Mouse (Mus musculus): Measurements from ENCODE around the gene Cep128.

Gene Cep128

DNA sequence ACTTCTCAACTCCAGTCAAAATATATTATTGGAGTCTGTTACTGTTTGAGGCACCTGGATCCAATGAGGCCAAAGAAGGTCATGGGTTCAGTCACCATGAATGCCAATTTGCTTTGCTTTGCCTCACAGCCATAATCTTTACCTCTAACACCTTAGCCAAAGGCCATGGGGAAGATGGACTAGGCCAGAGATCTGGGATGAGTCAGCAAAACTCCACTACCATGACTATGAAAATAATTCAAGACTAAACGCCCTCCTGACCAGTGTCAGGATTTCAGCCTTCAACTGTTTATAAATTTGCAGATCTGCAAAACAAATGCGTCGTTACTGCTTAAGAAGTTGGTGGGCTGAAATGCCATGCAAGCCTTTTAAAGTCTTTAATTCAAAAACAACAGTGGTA, 76.5 kb downstream of the Cep128 start:
- ATAC-seq (ENCODE audit: low TSS enrichment), result no peak

DNA sequence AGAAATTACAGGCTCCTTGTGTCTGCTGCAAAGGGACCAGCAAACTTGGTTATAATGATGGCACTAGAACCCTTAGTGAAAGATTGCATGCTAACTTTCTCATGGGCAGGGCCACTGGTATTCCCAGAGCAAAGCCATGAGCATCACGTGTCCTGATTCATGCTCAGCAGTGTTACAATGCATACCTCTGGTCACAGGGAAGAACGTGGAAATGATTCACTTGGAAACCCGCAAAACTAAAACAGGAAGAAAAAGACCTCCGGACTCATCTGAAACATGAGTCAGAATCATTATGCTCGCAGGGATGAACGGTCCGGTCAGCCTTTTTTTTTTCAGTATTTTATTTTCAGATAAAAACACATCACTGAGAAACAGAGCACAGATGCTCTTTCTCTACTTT, 78.4 kb downstream of the Cep128 start:
- ATAC-seq (ENCODE audit: low TSS enrichment), result no peak

- no peak for ATAC-seq (ENCODE audit: low TSS enrichment)
These were observed 79.2 kb downstream of the Cep128 start for GRCm38 (mm10) chr12:91305038-91305437.

DNA sequence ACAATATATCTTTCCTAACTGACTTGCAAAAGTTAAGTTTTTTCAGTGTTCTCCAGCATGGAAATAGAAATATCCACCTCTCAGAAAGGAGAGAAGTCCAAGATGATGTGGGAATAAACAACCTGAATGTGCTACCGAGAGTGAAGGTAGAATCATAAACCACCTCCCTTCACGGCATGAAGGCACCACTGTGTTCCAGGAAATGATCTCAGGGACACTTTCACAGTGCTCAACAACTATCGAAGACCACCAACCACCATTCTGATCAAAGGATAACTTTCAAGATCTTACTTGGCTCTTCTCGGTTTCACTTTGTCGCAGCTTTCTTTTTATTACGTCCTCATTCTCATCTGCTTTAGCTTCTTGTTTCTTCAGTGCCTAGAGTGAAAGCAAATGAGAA, 85.5 kb downstream of the Cep128 start:
- no peak for ATAC-seq (ENCODE audit: low TSS enrichment)

DNA sequence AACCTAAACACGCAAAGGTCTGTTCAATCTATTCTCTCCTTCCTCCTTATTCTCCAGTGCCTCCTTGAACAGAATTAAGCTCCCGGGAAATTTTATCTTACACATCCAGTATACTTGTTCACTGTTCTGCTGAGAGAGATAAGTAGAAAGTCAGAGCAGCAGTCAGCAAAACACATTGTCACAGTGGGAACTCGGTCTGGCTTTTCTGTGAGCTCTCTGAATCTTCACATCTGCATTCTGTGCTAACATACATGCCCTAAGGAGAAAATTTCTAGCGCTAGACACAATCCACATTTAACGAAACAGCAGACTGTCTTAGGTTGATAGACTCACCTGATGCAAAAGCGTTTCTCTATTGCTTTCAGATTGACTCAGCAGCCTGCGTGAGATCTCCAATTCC, 88.3 kb downstream of the Cep128 start:
- ATAC-seq (ENCODE audit: low TSS enrichment), result no peak

- ATAC-seq (ENCODE audit: low TSS enrichment), result no peak
These were observed 88.8 kb downstream of the Cep128 start for GRCm38 (mm10) chr12:91295436-91295835.

DNA sequence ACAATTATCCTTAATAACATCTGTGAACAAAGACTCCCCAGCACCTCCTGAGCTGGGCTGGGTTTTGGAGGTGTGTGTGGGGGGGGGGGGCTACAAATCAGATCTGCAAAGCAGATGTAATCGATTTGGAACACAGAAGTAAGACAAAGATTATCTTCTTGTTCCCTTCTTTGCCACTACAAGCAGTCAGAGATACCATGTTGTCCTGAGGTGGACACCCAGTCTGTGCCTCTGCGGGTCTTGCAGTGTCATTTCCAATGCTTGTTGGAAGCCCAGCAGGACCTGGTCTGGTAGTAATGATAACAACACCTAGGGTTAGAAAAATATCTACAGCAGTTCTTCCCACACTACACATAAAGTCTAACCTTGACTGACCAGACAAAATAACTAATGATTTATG, 110.3 kb downstream of the Cep128 start:
- ATAC-seq (ENCODE audit: low TSS enrichment), result no peak

GRCm38 (mm10) chr12:91269634-91270033, 114.6 kb downstream of the Cep128 start:
- ATAC-seq (ENCODE audit: low TSS enrichment), result no peak

DNA sequence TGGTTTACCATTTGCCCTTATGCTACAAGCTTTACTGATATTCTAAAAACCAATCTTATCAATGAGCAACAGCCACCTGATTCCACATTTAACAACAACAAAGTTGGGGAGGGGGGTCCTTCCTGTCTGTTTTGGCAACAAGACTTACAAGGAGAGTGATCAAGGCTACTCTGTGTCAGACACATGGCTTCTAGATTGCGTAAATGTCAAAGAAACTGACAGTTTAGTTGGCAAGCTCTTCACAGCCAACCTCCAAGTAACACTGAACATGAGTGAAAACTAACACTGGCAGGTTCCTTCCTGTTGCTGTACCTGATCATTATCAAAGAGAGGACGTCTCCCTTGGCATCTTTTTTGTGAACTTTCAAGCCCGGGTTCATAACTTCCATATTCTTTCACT, 115.2 kb downstream of the Cep128 start:
- ATAC-seq (ENCODE audit: low TSS enrichment), result no peak

- ATAC-seq (ENCODE audit: low TSS enrichment), result no peak
These were observed 118.2 kb downstream of the Cep128 start for GRCm38 (mm10) chr12:91266014-91266413.

- no peak for ATAC-seq (ENCODE audit: low TSS enrichment)
These were observed 118.7 kb downstream of the Cep128 start for GRCm38 (mm10) chr12:91265462-91265861.

DNA sequence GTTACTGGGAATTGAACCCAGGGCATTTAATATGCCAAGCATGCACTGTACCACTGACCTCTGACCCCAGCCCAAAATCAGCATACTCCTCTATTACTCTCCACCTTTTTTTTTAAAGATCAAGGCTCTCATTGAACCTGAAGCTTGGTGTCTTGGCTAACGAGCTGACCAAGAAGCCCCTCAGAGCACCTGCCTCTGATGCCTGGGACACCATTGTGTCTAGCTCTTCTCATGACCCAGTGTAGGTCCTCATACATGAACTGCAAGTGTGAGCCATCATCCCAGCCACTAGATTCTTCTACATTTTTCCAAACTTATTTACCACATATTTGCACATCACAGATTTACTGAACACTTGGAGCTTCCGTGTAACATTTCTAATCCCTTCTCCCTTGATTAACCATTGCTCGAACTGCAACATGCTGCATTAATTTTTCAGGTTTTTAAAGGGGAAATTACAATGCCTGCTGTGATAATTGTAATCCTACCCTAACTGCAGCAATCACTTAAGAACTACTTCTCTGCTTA, 119.3 kb downstream of the Cep128 start:
- no peak for ATAC-seq (ENCODE audit: low TSS enrichment)

- no peak for ATAC-seq (ENCODE audit: low TSS enrichment)
These were observed 120.5 kb downstream of the Cep128 start for GRCm38 (mm10) chr12:91263705-91264104.

DNA sequence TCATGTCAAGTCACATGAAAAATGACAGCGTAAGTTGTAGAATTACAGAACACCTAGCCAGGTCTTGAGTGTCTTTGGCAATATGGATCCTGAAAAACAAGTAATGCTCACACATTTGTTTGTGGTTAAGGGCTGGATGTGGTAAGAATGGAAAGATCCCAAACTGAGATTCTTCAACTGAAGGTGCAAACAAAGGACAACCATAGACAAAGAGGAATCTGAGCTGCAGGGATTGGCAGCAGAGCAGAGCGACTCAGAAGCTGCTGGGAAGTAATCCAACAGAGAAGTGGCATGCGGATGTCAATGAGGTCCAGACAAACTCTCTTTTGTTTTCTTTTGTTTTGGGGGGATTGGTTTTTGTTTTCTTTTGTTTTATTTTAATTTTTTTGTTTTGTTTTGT, 121.4 kb downstream of the Cep128 start:
- ATAC-seq (ENCODE audit: low TSS enrichment), result no peak

- ATAC-seq (ENCODE audit: low TSS enrichment), result no peak
These were observed 127.9 kb downstream of the Cep128 start for GRCm38 (mm10) chr12:91256334-91256733.

DNA sequence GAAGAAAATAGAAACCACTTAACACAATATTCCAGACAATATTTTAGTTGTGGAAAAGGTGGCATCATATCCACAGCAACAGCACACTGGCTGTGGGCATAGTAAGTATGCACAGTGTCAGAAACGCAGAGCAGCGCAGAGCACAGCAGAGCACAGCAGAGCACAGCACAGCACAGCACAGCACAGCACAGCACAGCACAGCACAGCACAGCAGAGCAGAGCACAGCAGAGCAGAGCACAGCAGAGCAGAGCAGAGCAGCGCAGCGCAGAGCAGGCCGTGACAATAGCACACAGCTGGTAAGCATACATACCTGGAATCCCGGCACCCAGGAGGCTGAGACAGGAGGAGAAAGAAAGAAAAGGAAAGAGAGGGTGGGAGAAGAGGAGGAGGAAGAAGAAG, 129.4 kb downstream of the Cep128 start:
- ATAC-seq (ENCODE audit: low TSS enrichment), result no peak

DNA sequence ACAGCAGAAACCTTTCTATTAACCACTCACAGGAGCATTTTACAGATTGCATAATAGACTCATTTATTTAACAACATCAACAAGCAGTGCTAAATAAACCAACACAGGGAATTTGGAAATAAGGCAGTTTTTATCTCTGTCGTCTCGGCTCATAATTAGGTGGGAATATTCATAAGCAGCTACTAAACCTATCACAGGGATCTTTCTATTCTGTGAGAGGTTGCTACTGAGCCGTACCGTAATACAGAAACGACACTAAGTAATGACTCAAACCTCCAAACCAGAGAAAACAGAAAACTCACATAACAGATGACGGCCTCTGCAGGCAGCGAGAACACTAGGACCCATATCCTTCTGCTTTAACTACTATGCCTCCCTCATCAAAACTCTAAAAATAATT, 163.6 kb downstream of the Cep128 start:
- ATAC-seq (ENCODE audit: low TSS enrichment), result peak; percentile 72

DNA sequence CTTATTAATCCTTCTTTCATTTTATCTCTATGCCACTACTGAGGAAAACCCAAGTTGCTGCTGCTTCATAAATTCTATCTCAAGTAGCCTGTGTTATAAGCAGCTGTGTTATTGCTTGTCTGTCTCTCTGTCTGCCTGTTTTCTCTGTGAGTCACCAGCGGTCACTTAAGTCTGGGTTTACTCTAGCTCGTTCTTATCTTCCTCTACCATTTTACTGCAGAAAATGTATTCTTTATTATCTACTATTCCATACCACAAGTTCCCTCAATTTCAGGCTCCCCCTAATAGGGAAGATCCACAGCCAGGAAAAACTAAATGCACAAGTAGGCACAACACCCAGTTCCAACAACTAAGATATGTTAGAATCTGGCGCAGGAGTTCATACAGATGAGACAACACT, 178.7 kb downstream of the Cep128 start:
- no peak for ATAC-seq (ENCODE audit: low TSS enrichment)

- ATAC-seq (ENCODE audit: low TSS enrichment), result 0 out of 2 replicates have a peak, but pooled peaks have one; percentile 34
These were observed 179.9 kb downstream of the Cep128 start for GRCm38 (mm10) chr12:91204330-91204729.

- ATAC-seq (ENCODE audit: low TSS enrichment), result no peak
These were observed 181.7 kb downstream of the Cep128 start for GRCm38 (mm10) chr12:91202496-91202895.

- ATAC-seq (ENCODE audit: low TSS enrichment), result no peak
These were observed 195.1 kb downstream of the Cep128 start for GRCm38 (mm10) chr12:91189111-91189510.

DNA sequence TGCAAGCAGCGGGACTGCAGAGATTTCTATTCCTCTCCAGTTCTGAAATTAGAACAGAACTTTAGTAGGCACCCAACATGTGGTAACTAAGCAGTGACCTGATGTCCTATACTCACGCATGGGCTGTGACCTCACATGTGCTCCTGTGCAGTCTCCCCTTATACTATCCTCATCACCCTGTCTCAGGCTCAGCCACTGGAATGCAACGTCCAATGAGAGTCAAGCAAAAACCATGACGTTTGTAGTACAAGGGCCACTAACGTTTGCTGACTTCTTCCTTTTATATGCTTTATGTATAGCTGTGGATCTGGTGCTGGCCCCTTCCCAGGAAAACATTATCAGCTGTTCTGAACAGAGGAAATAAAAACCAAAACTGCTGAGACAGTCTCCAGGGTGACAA, 198.6 kb downstream of the Cep128 start:
- ATAC-seq (ENCODE audit: low TSS enrichment), result no peak

DNA sequence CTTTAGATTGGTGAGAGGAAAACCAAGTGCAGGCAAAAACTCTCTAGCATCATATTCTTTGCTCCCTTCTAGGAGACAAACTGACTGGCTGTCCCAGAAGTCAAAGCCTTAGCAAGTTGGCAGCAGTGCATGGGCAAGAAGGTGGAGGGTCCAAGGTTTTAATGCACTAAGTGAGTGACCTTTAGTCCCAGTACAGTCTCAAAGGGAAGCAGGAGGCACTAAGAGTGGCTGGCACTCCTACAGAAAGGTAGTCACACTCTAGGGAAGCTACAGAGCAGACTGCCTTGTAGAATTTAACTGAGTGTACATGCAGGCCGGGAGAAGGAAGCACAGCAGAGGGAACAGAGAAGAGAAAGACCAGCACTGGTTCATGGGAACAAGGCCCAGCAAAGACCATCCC, 199.6 kb downstream of the Cep128 start:
- no peak for ATAC-seq (ENCODE audit: low TSS enrichment)

DNA sequence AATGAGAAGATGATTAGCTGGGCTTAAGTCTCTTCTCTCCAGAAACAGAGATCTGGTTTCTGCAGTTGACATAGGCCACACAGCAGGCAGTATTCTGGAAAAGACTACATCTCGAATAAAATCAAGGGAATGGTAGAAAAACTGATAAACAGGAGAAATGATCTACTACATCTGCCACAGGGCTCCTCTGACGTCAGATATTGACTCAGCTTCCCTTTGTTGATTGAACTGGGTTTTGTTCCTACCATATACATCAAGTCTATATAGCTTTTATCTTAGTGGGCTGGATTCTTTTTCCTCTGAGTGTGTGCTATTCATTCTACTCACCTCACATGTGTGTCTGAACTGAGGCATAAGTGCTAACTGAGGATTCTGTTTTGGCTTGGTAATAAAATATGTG, 200.3 kb downstream of the Cep128 start:
- no peak for ATAC-seq (ENCODE audit: low TSS enrichment)

Data from frontal cortex, adult (tissue).